Mouse (Mus musculus) heart, postnatal 10 days (tissue): ENCODE data around the gene Abhd10. TPM values are rescaled to one million over a fixed set of nuclear protein-coding genes. Genes with fewer than 3 reads are reported as not detected.
A peak's percentile ranks its signal among the peaks of the same experiment; 100 is the strongest.

Source experiments
- DNase-seq, 2 experiments: peaks; one replicate each; pipeline ENCODE4 v3.0.0; 2021
- intact Hi-C: fragments of 180-260 bp; cut with DNase I; formaldehyde crosslinking; loops from one replicate; pipeline ENCODE4 v1.15.1; 2025
- total RNA-seq, 2 experiments: library from RNA; stranded (reverse); gene quantifications; 2 replicates each; pipeline ENCODE4 v1.2.3; 2021

Abhd10 gene
- total RNA-seq, 2 experiments from 2014 or later: 19.2 TPM

GRCm38 (mm10) chr16:45736724-45737123, 6.0 kb downstream of the Abhd10 start:
- no peak for DNase-seq
- intact Hi-C loops: no loop called here

GRCm38 (mm10) chr16:45729163-45729562, 13.6 kb downstream of the Abhd10 start:
- no peak for DNase-seq
- intact Hi-C loops: no loop called here

- DNase-seq: no peak
- intact Hi-C loops: no loop called here
These were observed 18.0 kb downstream of the Abhd10 start for GRCm38 (mm10) chr16:45724742-45725102.

- intact Hi-C loops: no loop called here
- DNase-seq: peak; percentile 16 to 30
These were observed 18.6 kb downstream of the Abhd10 start, which contains the start of gene Tagln3 for GRCm38 (mm10) chr16:45724061-45724741. TSS of gene Tagln3 (minus strand) at chr16:45724608.

- intact Hi-C loops: no loop called here
These were observed 19.4 kb downstream of the Abhd10 start for GRCm38 (mm10) chr16:45723172-45723901.

GRCm38 (mm10) chr16:45722460-45722951, 20.2 kb downstream of the Abhd10 start:
- intact Hi-C loops: no loop called here
- no peak for DNase-seq

More at GRCm38 (mm10) chr16:45723172-45723901, 19.4 kb downstream of the Abhd10 start:
- DNase-seq: no peak

- intact Hi-C loops: no loop called here
- DNase-seq: no peak
These were observed 22.6 kb downstream of the Abhd10 start for GRCm38 (mm10) chr16:45720022-45720630.

- intact Hi-C loops: no loop called here
- no peak for DNase-seq
These were observed 24.5 kb downstream of the Abhd10 start for GRCm38 (mm10) chr16:45718296-45718695.

GRCm38 (mm10) chr16:45714489-45715150, 28.1 kb downstream of the Abhd10 start:
- intact Hi-C loops: no loop called here
- DNase-seq: no peak

- DNase-seq: no peak
- intact Hi-C loops: no loop called here
These were observed 28.9 kb downstream of the Abhd10 start for GRCm38 (mm10) chr16:45713878-45714277.

GRCm38 (mm10) chr16:45713261-45713660, 29.5 kb downstream of the Abhd10 start:
- no peak for DNase-seq
- intact Hi-C loops: no loop called here

GRCm38 (mm10) chr16:45711263-45711662, 31.5 kb downstream of the Abhd10 start:
- no peak for DNase-seq
- intact Hi-C loops: no loop called here

GRCm38 (mm10) chr16:45699301-45699700, 43.5 kb downstream of the Abhd10 start:
- no peak for DNase-seq

GRCm38 (mm10) chr16:45697996-45698395, 44.8 kb downstream of the Abhd10 start:
- no peak for DNase-seq
- intact Hi-C loops: no loop called here

More at GRCm38 (mm10) chr16:45699301-45699700, 43.5 kb downstream of the Abhd10 start:
- intact Hi-C loops: no loop called here

- intact Hi-C loops: no loop called here
- no peak for DNase-seq
These were observed 47.2 kb downstream of the Abhd10 start for GRCm38 (mm10) chr16:45695445-45696160.

- intact Hi-C loops: no loop called here
- DNase-seq: no peak
These were observed 49.2 kb downstream of the Abhd10 start, which contains the start of gene Tmprss7 for GRCm38 (mm10) chr16:45693558-45693957. TSS of gene Tmprss7 (minus strand) at chr16:45693658.

- DNase-seq: no peak
- intact Hi-C loops: no loop called here
These were observed 49.9 kb downstream of the Abhd10 start for GRCm38 (mm10) chr16:45692851-45693250.

- DNase-seq: peak in 1 of 2 experiments; percentile 5
- intact Hi-C loops: no loop called here
These were observed 52.6 kb downstream of the Abhd10 start for GRCm38 (mm10) chr16:45690178-45690577.

- intact Hi-C loops: no loop called here
- DNase-seq: no peak
These were observed 55.9 kb downstream of the Abhd10 start for GRCm38 (mm10) chr16:45686833-45687232.

- DNase-seq: peak in 1 of 2 experiments; percentile 3
- intact Hi-C loops: loop anchor here (1.0 to 2.0 kb wide), 2 partner anchors 282 to 338 kb away; no protein-coding TSS in a partner anchor
These were observed 57.5 kb downstream of the Abhd10 start for GRCm38 (mm10) chr16:45685295-45685694.
